Mouse (Mus musculus): ENCODE data around the gene Cldn9. TPM values are rescaled to one million over a fixed set of nuclear protein-coding genes. Genes with fewer than 3 reads are reported as not detected.

The Cldn9 gene
- polyA plus RNA-seq, 1 experiment, result not detected

DNA sequence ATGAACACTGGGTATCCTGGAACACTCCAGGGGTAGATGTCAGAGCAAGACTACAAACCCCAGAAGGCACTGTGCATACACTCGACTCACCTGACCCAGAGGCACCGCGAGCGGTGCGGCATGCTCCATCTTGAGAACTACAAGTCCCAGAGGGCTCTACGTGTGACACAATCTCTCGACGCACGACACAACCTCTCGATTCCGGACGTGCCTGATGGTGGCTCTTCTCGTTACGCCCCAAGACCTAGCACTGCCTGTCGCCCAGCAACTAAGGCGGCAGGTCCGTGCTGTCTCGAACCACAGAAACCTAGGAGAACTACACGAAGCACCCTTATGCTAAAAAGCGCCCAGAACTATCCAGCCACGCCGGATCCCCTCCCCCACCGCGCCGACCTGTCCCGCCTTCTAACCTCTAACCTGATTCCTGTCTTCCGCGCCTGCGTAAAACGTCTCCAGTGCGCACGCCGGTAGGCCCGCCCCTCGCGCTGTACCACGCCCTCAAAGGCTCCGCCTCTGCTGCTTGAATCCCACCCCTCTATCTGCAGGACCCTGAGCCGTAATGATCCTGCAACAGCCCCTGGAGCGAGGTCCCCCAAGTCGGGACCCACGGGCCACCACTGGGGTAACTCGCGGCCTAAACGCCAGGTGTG lies 10.3 kb downstream of the Cldn9 start, which contains the start of the genes Hcfc1r1 and Thoc6:
Hcfc1r1 (plus strand) TSS at position 173 of the 650 bp plus-strand sequence.
Thoc6 (minus strand) TSS at position 459 of the 650 bp plus-strand sequence.
- TF ChIP-seq GATA1 (IDR thresholded peaks at IDR 0.05; ENCODE audit: low read length), result no peak

DNA sequence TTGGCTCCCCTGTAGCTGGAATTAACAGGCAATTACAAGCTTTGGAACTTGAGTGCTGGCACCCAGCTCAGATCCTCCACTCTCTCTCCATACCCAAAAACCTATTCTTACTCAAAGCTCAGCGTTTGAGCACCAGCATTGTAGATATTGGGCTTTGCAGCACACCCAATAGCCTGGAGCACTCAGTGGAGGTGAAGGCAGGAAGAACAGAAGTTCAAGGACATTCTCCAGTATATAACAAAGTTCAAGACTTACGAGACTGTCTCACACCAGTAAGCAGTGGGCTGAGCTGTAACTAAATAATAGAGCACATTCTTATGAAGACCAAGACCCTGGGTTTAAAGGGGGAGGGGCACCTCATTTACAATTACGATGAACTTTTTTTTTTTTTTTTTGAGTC lies 11.1 kb downstream of the Cldn9 start:
- no peak for TF ChIP-seq GATA1 (IDR thresholded peaks at IDR 0.05; ENCODE audit: low read length)

DNA sequence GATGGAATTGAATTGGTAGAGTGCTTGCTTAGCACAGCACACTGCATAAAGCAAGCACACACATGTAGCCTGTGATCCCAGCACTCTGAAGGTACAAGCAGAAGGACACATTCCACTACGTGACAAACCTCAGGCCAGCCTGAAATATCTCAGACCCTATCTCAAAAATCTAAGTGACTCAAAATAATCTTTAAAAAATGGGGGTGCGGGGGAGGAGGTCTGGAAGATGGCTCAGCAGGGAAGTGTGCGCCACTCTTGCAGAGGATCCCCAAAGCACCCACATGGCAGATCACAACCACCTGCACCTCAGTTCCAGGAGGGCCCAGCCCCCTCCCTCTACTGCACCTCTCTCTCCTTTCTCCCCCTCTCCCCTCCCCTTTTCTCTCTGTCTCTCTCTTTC lies 12.3 kb downstream of the Cldn9 start:
- TF ChIP-seq GATA1 (IDR thresholded peaks at IDR 0.05; ENCODE audit: low read length), result no peak

DNA sequence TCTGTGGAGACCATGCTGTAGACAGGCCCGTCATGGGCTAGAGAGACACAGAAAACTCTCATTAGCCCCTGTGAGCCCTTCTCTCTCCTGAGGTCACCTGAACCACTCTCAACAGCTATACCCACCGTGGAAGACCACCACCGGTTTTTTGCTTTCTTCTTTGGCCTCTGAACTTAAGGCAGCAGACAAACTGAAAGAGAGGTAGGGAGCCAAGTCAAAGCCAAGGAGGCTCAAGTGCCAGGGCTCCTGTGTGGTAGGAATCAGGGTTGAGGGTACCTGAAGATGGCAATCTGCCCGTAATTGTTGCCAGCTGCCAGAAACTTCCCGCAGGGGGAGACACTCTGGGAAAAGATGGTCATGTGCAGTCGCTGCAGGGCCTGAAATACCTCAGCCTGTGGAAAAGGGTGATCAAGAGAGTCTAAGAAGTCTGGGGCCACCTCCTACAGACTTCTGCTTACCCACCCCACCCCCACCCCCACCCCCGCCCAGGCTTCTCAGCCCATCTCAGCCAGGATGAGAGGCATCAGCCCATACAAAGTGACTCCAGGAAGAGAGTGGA lies 13.2 kb downstream of the Cldn9 start:
- TF ChIP-seq GATA1 (IDR thresholded peaks at IDR 0.05; ENCODE audit: low read length), result no peak

DNA sequence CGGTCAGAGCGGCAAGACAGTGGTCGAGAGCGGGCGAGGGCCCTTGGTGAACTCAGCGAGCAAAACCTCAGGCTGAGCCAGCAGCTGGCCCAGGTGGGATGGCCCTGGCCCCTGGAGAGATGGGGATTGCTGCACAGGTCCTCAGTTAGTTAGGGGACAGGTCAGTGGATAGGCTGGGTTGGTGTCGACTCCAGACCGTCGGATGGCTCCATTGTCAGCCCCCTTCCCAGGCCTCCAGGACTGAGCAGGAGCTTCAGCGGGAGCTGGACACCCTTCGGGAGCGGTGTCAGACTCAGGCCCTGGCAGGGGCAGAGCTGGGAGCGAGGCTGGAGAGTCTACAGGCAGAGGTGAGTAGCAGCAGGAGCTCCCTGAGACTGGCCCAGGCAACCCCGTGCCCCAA lies 18.3 kb downstream of the Cldn9 start:
- no peak for TF ChIP-seq GATA1 (IDR thresholded peaks at IDR 0.05; ENCODE audit: low read length)

DNA sequence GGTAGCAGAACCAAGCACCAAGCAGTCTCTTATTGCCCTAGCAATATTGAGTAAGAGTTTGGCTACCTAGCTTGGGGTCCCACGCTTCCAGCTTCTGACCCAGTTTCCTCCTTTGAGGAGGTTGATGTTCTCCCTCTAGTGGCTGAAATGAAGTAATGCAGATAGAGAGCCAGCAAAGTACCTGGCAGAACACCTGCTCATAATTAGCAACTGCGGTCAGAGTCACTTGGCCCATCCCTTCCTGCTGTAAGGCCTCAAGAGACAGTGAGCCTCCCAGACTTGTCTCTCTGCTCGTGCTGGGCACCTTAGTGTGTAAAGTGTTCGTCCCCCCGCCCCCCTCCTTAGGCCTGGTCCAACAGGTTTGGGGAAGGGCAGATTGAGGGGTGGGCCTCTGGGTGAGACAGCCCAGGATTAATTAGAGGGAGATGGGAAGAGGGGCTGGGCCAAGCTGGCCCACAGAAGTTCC lies 19.2 kb downstream of the Cldn9 start:
- TF ChIP-seq GATA1 (IDR thresholded peaks at IDR 0.05; ENCODE audit: low read length), result no peak

DNA sequence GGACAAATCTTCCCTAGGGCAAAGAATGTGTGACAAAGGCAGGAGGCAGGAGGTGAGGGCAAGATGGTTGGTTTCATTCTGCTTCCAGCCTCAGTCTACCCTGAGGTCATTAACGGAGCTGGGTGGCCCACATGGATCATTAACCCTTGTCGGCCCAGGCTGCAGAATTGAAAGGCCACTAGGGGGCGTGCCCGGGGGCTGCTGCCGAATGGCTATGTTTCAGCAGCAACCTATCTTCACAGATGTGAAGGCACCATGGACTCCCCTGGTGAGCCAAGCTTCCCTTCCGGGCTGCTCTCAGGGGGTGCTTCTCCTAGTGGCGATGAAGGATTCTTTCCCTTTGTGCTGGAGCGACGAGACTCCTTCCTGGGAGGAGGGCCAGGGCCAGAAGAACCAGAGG lies 22.3 kb downstream of the Cldn9 start:
- no peak for TF ChIP-seq GATA1 (IDR thresholded peaks at IDR 0.05; ENCODE audit: low read length)

DNA sequence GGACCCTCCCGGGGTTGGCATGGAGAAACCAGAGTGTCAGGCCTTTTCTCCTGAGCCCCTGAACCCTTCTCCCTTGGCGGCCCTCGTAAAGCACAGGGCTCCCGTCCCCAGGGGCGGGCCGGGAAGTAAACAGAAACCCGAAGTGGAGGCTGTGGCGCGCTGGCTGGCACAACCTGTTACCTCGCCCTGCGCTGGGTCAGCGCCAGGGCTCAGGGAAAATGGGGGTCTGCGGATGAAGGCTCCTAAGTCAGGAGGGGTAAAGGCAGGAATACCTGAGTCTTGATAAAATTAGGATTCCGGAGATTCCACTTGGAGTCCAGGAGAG lies 23.0 kb downstream of the Cldn9 start:
- no peak for TF ChIP-seq GATA1 (IDR thresholded peaks at IDR 0.05; ENCODE audit: low read length)

DNA sequence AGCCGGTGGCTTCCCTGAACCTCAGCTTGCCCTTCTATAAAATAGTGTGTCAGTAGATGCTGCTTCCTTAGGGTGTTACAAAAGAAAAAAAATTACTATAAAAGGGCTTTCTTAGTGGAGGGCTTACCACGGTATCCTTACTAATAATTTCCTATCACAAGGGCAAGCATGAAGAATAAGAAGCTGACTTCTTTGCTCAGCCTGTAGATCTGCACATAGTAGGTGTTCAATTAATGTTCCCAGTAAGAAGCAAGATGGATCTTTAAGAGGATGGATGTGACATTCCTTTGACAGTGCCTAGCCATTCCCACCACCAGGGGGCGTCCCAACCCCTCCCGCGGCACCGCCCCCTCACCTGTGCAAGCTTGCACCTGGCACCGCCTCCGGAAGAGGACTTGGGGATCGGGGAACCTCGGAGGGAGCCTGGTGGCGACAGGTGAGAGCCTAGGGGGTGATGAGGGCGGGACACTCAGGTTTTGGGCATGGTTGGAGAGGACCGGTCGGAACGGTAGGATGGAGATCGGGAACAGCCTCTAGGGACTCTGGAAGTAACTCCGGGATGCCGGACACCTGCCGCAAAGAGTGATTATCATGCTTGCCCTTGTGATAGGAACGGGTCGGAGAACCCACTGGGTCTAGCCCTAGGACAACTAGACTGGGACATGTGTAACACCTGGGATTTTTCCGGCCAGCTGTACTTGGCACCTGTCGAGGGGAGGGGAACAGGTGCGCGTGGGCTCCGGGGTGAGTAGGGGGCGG lies 23.5 kb downstream of the Cldn9 start, which contains the start of gene Bicdl2:
Bicdl2 (plus strand) TSS at position 390 of the 759 bp plus-strand sequence.
- TF ChIP-seq GATA1 (IDR thresholded peaks at IDR 0.05; ENCODE audit: low read length), result no peak

DNA sequence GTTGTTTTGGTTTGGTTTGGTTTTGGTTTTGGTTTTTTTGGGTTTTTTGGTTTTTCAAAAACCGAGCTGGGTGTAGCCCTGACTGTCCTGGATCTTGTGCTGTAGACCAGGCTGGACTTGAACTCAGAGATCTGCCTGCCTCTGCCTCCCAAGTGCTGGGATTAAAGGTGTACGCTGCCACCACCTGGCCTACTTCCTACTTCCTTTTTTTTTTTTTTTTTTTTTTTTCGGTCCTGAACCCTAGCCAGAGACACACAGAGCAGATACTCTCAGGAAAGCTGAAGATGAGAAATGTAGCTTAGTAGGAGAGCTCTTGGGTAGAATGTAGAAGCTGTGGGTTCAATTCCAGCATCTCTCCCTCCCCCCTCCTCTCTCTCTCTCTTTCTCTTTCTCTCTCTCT lies 25.4 kb downstream of the Cldn9 start:
- no peak for TF ChIP-seq GATA1 (IDR thresholded peaks at IDR 0.05; ENCODE audit: low read length)

DNA sequence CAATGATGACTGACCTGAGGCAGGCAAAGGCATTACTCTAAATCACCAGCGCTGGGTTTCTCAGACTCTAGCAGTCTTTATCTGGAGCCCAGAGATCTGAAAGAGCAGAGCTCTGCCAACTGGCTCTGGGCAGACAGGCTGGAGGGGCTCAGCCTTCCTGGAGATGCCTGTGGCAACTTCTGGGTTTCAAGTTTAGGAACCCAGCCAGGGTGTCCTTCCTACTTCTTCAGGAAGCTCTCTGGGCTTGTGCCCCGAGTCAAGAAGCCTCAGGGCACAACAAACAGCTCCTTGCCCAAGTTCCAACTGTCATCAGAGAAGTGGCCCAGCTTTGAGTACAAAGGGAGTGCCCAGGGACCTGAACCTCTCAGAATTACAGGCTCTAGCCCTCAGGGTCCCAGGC lies 29.4 kb downstream of the Cldn9 start:
- no peak for TF ChIP-seq GATA1 (IDR thresholded peaks at IDR 0.05; ENCODE audit: low read length)

DNA sequence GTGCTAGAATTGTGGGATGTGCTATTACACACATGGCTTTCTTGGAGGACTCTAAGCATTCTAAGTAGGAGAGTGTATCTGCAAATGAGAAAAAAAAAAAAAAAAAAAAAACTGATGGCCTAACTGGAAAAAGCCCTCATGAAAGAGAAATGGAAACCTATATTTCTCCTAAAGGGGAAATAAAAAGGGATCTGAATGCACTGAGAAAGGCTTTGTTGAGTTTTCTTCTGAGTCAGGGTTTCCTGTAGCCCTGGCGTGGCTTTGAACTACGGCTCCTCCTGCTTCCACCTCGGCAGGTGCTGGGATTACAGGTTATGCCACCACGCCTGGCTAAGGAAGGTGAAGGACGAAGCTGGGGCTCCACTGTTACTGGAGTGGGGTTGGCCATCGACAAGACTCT lies 29.8 kb downstream of the Cldn9 start:
- TF ChIP-seq GATA1 (IDR thresholded peaks at IDR 0.05; ENCODE audit: low read length), result no peak

DNA sequence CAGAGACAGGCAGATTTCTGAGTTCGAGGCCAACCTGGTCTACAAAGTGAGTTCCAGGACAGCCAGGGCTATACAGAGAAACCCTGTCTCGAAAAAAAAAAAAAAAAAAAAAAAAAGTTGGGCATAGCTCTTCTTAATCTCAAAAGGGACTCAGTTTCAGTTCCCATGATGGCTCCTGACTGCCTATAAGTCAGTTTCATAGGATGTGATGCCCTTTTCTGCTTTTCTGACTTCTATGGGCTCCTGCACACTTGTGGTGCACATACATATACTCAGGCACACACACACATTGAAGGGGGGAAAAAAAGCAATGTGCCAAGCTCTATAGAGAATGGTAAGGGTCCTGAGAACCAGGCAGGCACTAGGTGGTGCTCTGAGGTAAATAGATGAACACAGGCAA lies 30.5 kb downstream of the Cldn9 start:
- no peak for TF ChIP-seq GATA1 (IDR thresholded peaks at IDR 0.05; ENCODE audit: low read length)

DNA sequence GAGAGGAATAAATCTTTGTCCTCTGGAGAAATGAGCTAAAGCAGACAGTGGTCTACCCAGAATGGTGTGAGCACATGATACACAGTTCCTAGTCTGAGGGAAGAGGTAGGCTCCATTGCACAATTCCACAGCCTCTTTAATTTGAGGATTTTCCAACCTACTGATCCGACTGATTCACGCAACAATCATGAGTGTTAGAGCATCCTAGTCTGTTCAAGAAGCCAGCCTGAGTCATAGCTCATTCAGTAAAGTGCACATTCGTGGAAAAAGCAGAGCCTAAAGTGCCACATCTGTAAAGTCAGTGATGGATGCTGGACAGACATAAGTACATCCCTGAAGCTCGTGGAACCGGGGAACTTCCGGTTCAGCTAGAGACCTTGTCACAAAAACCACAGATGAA lies 32.5 kb downstream of the Cldn9 start:
- TF ChIP-seq GATA1 (IDR thresholded peaks at IDR 0.05; ENCODE audit: low read length), result no peak

DNA sequence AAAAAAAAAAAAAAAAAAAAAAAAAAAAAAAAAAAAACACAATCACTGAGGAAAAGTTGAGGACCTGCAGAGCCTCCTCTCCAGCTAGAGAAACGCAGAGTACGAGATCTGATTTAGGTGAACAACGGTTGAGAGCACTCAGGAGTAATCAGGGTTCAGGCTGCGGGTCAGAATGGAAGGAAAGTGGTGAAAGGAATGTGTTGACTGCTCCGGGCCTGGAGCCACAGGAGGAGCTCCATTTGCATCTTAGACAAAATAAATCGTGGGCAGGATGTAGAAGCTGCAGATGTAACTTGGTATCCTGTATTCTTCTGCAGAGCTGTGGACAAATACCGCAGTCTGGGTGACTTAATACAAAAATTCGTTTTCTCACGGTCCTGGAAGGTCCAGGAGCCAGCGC lies 37.9 kb downstream of the Cldn9 start:
- no peak for TF ChIP-seq GATA1 (IDR thresholded peaks at IDR 0.05; ENCODE audit: low read length)

DNA sequence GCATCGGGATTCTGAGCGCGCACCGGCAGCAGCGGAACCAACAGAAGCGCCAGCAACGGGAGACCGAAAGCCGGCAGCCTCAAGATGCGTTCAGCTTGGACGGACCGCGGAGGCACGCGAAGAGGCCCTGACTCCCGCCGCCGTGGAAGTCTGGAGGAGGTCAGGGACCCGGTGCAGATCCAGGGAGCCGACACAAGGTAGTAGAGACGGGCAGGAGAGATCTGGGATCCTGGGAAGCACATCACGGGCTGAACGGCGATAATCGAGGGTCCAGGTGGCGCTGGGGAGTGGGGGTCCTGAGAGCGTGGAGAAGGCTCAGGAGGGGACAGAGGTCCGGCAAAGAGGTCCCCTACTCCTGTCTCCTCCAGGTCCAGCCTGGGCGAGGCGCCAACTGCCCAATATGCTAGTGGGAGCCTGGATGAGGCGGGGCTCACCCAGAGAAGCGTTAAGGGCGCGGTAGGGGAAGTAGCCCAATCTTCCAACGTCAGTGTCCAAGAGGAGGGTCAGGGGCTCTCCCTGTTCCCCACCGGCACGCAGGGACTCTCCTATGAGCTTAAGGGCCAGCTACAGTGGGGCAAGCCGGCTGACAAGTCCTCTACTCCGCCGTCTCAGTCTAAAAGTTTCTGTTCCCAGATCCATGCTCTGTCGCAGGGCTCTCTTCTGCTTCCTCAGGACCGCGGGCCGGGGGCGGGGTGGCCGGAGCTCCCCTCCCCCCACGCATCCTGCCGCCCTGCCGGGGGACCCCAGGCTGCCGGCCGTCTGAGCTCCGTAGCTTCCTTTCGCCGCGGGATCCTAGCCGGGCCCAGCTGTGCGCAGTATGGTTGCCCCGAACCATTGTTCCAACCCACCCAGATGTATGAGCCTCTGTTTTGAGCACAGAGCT lies 39.0 kb downstream of the Cldn9 start, which contains the start of gene Mmp25:
Mmp25 (minus strand) TSS at position 665 of the 883 bp plus-strand sequence.
- TF ChIP-seq GATA1 (IDR thresholded peaks at IDR 0.05; ENCODE audit: low read length), result no peak

Other genes with a start within 250 kb of the Cldn9 start
- not detected in 2 replicates for gene Vmn2r117, start 204.3 kb downstream of the Cldn9 start, polyA plus RNA-seq (2012)
- 10.3 and 12.1 TPM in 2 replicates for gene Zfp213, start 119.8 kb downstream of the Cldn9 start, polyA plus RNA-seq (2012)
- gene Zfp13, start 84.5 kb downstream of the Cldn9 start, polyA plus RNA-seq (2012), result 0.21 TPM in 2 replicates
- gene Zscan10, start 83.2 kb downstream of the Cldn9 start, polyA plus RNA-seq (2012), result not detected in 2 replicates
- gene Mmp25, start 38.7 kb downstream of the Cldn9 start, polyA plus RNA-seq (2012), result not detected in 2 replicates
- not detected in 2 replicates for gene Bicdl2, start 23.5 kb downstream of the Cldn9 start, polyA plus RNA-seq (2012)
- 258 and 328 TPM in 2 replicates for gene Hcfc1r1, start 10.4 kb downstream of the Cldn9 start, polyA plus RNA-seq (2012)
- gene Thoc6, start 10.1 kb downstream of the Cldn9 start, polyA plus RNA-seq (2012), result 96.9 and 107 TPM in 2 replicates
- 5.5 and 6.2 TPM in 2 replicates for gene Tnfrsf12a, start 6.6 kb downstream of the Cldn9 start, polyA plus RNA-seq (2012)
- not detected in 2 replicates for gene Cldn6, start 4.8 kb downstream of the Cldn9 start, polyA plus RNA-seq (2012)
- gene 1520401A03Rik, start 38.8 kb upstream of the Cldn9 start, polyA plus RNA-seq (2012), result not detected in 2 replicates
- gene Pkmyt1, start 42.3 kb upstream of the Cldn9 start, polyA plus RNA-seq (2012), result 104 and 119 TPM in 2 replicates
- gene Paqr4, start 56.8 kb upstream of the Cldn9 start, polyA plus RNA-seq (2012), result 1.4 and 3.1 TPM in 2 replicates
- 0.06 and 0.21 TPM in 2 replicates for gene Kremen2, start 61.8 kb upstream of the Cldn9 start, polyA plus RNA-seq (2012)
- 23.5 and 36.1 TPM in 2 replicates for gene Flywch1, start 87.6 kb upstream of the Cldn9 start, polyA plus RNA-seq (2012)
- gene Flywch2, start 102.1 kb upstream of the Cldn9 start, polyA plus RNA-seq (2012), result not detected in 2 replicates
- gene Srrm2, start 106.5 kb upstream of the Cldn9 start, polyA plus RNA-seq (2012), result 91.1 and 315 TPM in 2 replicates
- 819 and 1,233 TPM in 2 replicates for gene Elob, start 145.1 kb upstream of the Cldn9 start, polyA plus RNA-seq (2012)
- gene Prss33, start 152.0 kb upstream of the Cldn9 start, polyA plus RNA-seq (2012), result not detected in 2 replicates
- gene Prss32, start 159.8 kb upstream of the Cldn9 start, polyA plus RNA-seq (2012), result not detected in 2 replicates
- gene Prss41, start 160.1 kb upstream of the Cldn9 start, polyA plus RNA-seq (2012), result not detected in 2 replicates
- not detected in 2 replicates for gene Prss21, start 184.0 kb upstream of the Cldn9 start, polyA plus RNA-seq (2012)
- gene Dcpp1, start 196.8 kb upstream of the Cldn9 start, polyA plus RNA-seq (2012), result not detected in 2 replicates
- gene Dcpp2, start 196.9 kb upstream of the Cldn9 start, polyA plus RNA-seq (2012), result not detected in 2 replicates
- gene Dcpp3, start 233.4 kb upstream of the Cldn9 start, polyA plus RNA-seq (2012), result not detected in 2 replicates

Data from G1E-ER4 (cell line).